ENCODE assay signal across 8 mouse cellular contexts in genomic region chr19:5271430-5271829, GRCm38 (mm10). TPM values are rescaled to one million over a fixed set of nuclear protein-coding genes. Genes with fewer than 3 reads are reported as not detected.
DNase-seq lines count a peak whose midpoint lies in the region; ATAC-seq and TF ChIP-seq lines count a peak whose summit lies in the region.
"Had no signal": no experiment of that assay in that cellular context is flagged by ENCODE, and none has a peak within 500 bp of the region (broad histone marks: within the 10 kb centered on the region; RNA-seq: fewer than 3 reads in every experiment).

No protein-coding gene starts in this region.

- no peak overlapping the region for H3K9ac ChIP-seq in lung, postnatal 0 days (replicated peaks; ENCODE audit: low read depth)
- no peak overlapping the region for H3K9ac ChIP-seq in heart, embryonic 15.5 days
- peak overlapping the region; percentile 94 for H3K9ac ChIP-seq in liver, embryonic 11.5 days (ENCODE audit: low read depth, low read length)
- no peak overlapping the region for H3K9ac ChIP-seq in stomach, embryonic 16.5 days (ENCODE audit: low read length)

- 43% methylated on average over 1 of the region's 1 CpGs for WGBS in lung, postnatal 0 days
- WGBS in heart, embryonic 15.5 days: 44% methylated on average over 1 of the region's 1 CpGs
- WGBS in liver, embryonic 11.5 days: 45% methylated on average over 1 of the region's 1 CpGs
- WGBS in stomach, embryonic 16.5 days: 62% methylated on average over 1 of the region's 1 CpGs

- H3K27ac ChIP-seq in lung, postnatal 0 days (ENCODE audit: low read length): no peak overlapping the region
- no peak overlapping the region for H3K27ac ChIP-seq in heart, embryonic 15.5 days
- no peak overlapping the region for H3K27ac ChIP-seq in liver, embryonic 11.5 days (ENCODE audit: low read depth, low read length)
- H3K27ac ChIP-seq in stomach, embryonic 16.5 days (ENCODE audit: low read length): no peak overlapping the region

- H3K36me3 ChIP-seq in lung, postnatal 0 days (ENCODE audit: insufficient read depth, low read length): peaks cover 8% of the 10 kb centered on the region; the same call in 1 of the 2 replicates
- peaks cover 23% of the 10 kb centered on the region for H3K36me3 ChIP-seq in heart, embryonic 15.5 days
- H3K36me3 ChIP-seq in liver, embryonic 11.5 days (ENCODE audit: control insufficient read depth, insufficient read depth, low read length): peaks cover 19% of the 10 kb centered on the region
- peaks cover 13% of the 10 kb centered on the region for H3K36me3 ChIP-seq in stomach, embryonic 16.5 days (ENCODE audit: control insufficient read depth, insufficient read depth, low read length)

- H3K4me1 ChIP-seq in lung, postnatal 0 days (ENCODE audit: insufficient read depth, low read depth, low read length): peaks cover 10% of the 10 kb centered on the region; the same call in 1 of the 2 replicates
- peaks cover 47% of the 10 kb centered on the region for H3K4me1 ChIP-seq in heart, embryonic 15.5 days (replicated peaks)
- peaks cover 51% of the 10 kb centered on the region for H3K4me1 ChIP-seq in liver, embryonic 11.5 days (replicated peaks; ENCODE audit: control insufficient read depth, insufficient read depth, low read length)
- peaks cover 20% of the 10 kb centered on the region for H3K4me1 ChIP-seq in stomach, embryonic 16.5 days (ENCODE audit: control insufficient read depth, insufficient read depth, low read length)

- no peaks in the 10 kb centered on the region for H3K9me3 ChIP-seq in lung, postnatal 0 days (ENCODE audit: low read length)
- no peaks in the 10 kb centered on the region for H3K9me3 ChIP-seq in heart, embryonic 15.5 days (replicated peaks)
- no peaks in the 10 kb centered on the region for H3K9me3 ChIP-seq in liver, embryonic 11.5 days (ENCODE audit: control insufficient read depth, low read length)
- H3K9me3 ChIP-seq in stomach, embryonic 16.5 days (replicated peaks; ENCODE audit: control insufficient read depth, low read length): no peaks in the 10 kb centered on the region

- ATAC-seq in lung, postnatal 0 days: no peak
- ATAC-seq in heart, embryonic 15.5 days (replicated peaks; ENCODE audit: insufficient number of reproducible peaks, insufficient read depth, low FRiP score, low read depth): no peak
- ATAC-seq in liver, embryonic 11.5 days (replicated peaks; ENCODE audit: low FRiP score): no peak
- ATAC-seq in stomach, embryonic 16.5 days (ENCODE audit: insufficient read depth, low FRiP score): no peak

- no peak for TF ChIP-seq CTCF in lung, postnatal 0 days (IDR thresholded peaks at IDR 0.05)

- peak overlapping the region; percentile 97 for H3K4me2 ChIP-seq in lung, postnatal 0 days (replicated peaks; ENCODE audit: low read depth, low read length)
- peak overlapping the region; percentile 93 for H3K4me2 ChIP-seq in heart, embryonic 15.5 days
- H3K4me2 ChIP-seq in liver, embryonic 11.5 days: peak overlapping the region; percentile 97
- peak overlapping the region; percentile 92 for H3K4me2 ChIP-seq in stomach, embryonic 16.5 days (ENCODE audit: low read depth, low read length)

- DNase-seq in lung, postnatal 0 days (ENCODE audit: low spot score): no peak
- no peak for DNase-seq in lung, adult 18-20 months
- no peak for DNase-seq in liver, embryonic 11.5 days (ENCODE audit: low spot score)
- DNase-seq in urinary bladder, postnatal 14 days (ENCODE audit: low spot score): no peak
- no peak for DNase-seq in layer of hippocampus, adult 11-12 months (ENCODE audit: low spot score)
- DNase-seq: cerebellum, adult 2 months had no signal

- no peak overlapping the region for H3K4me3 ChIP-seq in lung, postnatal 0 days (ENCODE audit: low read depth, low read length)
- H3K4me3 ChIP-seq in heart, embryonic 15.5 days: peak overlapping the region; percentile 97
- H3K4me3 ChIP-seq in liver, embryonic 11.5 days (ENCODE audit: low read depth, low read length): peak overlapping the region; percentile 95
- H3K4me3 ChIP-seq in stomach, embryonic 16.5 days (replicated peaks; ENCODE audit: low read length): peak overlapping the region; percentile 89

- no peak for TF ChIP-seq EP300 in lung, postnatal 0 days (IDR thresholded peaks at IDR 0.05)

- no peaks in the 10 kb centered on the region for H3K27me3 ChIP-seq in lung, postnatal 0 days (replicated peaks; ENCODE audit: insufficient read depth, low read length)
- H3K27me3 ChIP-seq in heart, embryonic 15.5 days: no peaks in the 10 kb centered on the region
- H3K27me3 ChIP-seq in liver, embryonic 11.5 days (replicated peaks; ENCODE audit: control insufficient read depth, insufficient read depth, low read length): no peaks in the 10 kb centered on the region
- H3K27me3 ChIP-seq in stomach, embryonic 16.5 days (ENCODE audit: control insufficient read depth, insufficient read depth, low read length): no peaks in the 10 kb centered on the region

RNA-seq across cellular contexts. Expression of gene Pacs1, which starts 1.5 kb away (rescaled TPM):
- 9.3 and 10.4 TPM in 2 replicates for polyA plus RNA-seq in lung, postnatal 0 days (2015; fragmentation: Nextera tagmentation; extraction: Ambion mirVana)
- 15.1 and 21.6 TPM in 2 replicates for polyA plus RNA-seq in heart, embryonic 15.5 days (2015; fragmentation: Nextera tagmentation; extraction: Ambion mirVana)
- polyA plus RNA-seq in liver, embryonic 11.5 days (2014; fragmentation: Nextera tagmentation; extraction: Ambion mirVana): 27.0 and 30.3 TPM in 2 replicates
- 13.0 and 13.5 TPM in 2 replicates for polyA plus RNA-seq in stomach, embryonic 16.5 days (2015; fragmentation: Nextera tagmentation; extraction: Ambion mirVana)

RNA-seq across cellular contexts. Expression of gene Sf3b2, which starts 23.8 kb away (rescaled TPM):
- polyA plus RNA-seq in lung, postnatal 0 days (2015; fragmentation: Nextera tagmentation; extraction: Ambion mirVana): 200 TPM in 2 replicates
- 195 and 216 TPM in 2 replicates for polyA plus RNA-seq in heart, embryonic 15.5 days (2015; fragmentation: Nextera tagmentation; extraction: Ambion mirVana)
- 285 and 290 TPM in 2 replicates for polyA plus RNA-seq in liver, embryonic 11.5 days (2014; fragmentation: Nextera tagmentation; extraction: Ambion mirVana)
- 253 and 275 TPM in 2 replicates for polyA plus RNA-seq in stomach, embryonic 16.5 days (2015; fragmentation: Nextera tagmentation; extraction: Ambion mirVana)

RNA-seq across cellular contexts. Expression of gene Gal3st3, which starts 26.7 kb away (rescaled TPM):
- polyA plus RNA-seq in lung, postnatal 0 days (2015; fragmentation: Nextera tagmentation; extraction: Ambion mirVana): 0.55 and 0.57 TPM in 2 replicates
- 7.3 and 7.7 TPM in 2 replicates for polyA plus RNA-seq in heart, embryonic 15.5 days (2015; fragmentation: Nextera tagmentation; extraction: Ambion mirVana)
- 1.6 and 2.1 TPM in 2 replicates for polyA plus RNA-seq in liver, embryonic 11.5 days (2014; fragmentation: Nextera tagmentation; extraction: Ambion mirVana)
- polyA plus RNA-seq in stomach, embryonic 16.5 days (2015; fragmentation: Nextera tagmentation; extraction: Ambion mirVana): 1.7 and 2.1 TPM in 2 replicates
